Mouse (Mus musculus): ENCODE data around the gene Zim1. TPM values are rescaled to one million over a fixed set of nuclear protein-coding genes. Genes with fewer than 3 reads are reported as not detected.

The Zim1 gene
- 1.8 and 2.0 TPM in 2 replicates for polyA plus RNA-seq (2012; rRNA removed)

DNA sequence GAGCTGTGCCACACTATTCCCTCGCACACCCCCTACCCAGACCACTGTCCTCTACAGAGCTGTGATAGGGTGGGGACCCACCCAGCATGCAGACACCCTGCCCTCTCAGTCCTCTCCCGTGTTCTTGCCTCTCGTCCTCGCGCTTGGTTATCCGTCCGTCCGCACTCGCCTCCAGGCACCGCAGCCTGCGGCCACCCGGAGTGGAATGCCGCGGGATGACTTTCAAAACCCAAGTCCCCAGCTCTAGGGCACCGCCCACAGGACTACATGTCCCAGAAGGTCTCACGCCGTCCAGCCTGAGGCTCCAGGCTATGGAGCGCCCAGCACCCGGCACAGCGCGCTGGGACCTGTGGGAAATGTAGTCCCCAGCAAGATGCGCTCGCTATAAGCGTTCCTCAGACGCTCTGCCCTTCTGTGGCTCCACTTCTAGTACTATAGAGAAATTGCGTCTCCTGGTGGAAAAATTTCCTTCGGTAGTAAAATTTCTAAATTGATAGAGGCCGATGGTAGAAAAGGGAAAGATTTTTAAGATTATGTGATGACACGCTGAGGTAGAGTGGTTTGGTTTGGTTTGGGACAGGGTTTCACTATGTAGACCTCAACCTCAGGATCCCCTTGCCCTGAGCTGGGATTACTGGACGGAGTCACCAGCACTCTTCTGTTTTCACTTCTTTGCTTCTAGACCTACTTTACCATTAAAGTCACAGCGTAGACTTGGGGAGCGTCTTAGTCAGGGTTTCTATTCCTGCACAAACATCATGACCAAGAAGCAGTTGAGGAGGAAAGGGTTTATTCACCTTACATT is at the start of gene Zim1:
Gene Zim1 (minus strand): TSS at position 210 of the 805 bp plus-strand sequence.
- TF ChIP-seq CTCF (IDR thresholded peaks at IDR 0.05; ENCODE audit: extremely low read depth, insufficient read depth, low read length) = peak; percentile 10; the same call in 1 of the 2 replicates
- no peak for TF ChIP-seq POLR2A (IDR thresholded peaks at IDR 0.05; ENCODE audit: extremely low read depth, insufficient read depth, low read length)
- H3K4me3 ChIP-seq (ENCODE audit: insufficient read depth, low read length) = peak within 1 kb of the TSS; percentile 53
- H3K4me1 ChIP-seq (ENCODE audit: control insufficient read depth, insufficient read depth, low read length) = no peaks in the 10 kb centered on the region
- no peak within 1 kb of the TSS for H3K27ac ChIP-seq (ENCODE audit: insufficient read depth, low read length)

- no peak for TF ChIP-seq CTCF (IDR thresholded peaks at IDR 0.05; ENCODE audit: extremely low read depth, insufficient read depth, low read length)
- no peak for TF ChIP-seq POLR2A (IDR thresholded peaks at IDR 0.05; ENCODE audit: extremely low read depth, insufficient read depth, low read length)
- no peaks in the 10 kb centered on the region for H3K4me1 ChIP-seq (ENCODE audit: control insufficient read depth, insufficient read depth, low read length)
- no peak overlapping the region for H3K4me3 ChIP-seq (ENCODE audit: insufficient read depth, low read length)
Observed at GRCm38 (mm10) chr7:6744281-6744904, 48.1 kb upstream of the Zim1 start.

GRCm38 (mm10) chr7:6736060-6736459 is 39.8 kb upstream of the Zim1 start:
- Histone ChIP-seq H3K27ac (ENCODE audit: insufficient read depth, low read length) (no peak overlapping the region), H3K4me1 (ENCODE audit: control insufficient read depth, insufficient read depth, low read length) (no peaks in the 10 kb centered on the region), H3K4me3 (ENCODE audit: insufficient read depth, low read length) (no peak overlapping the region)
- no peak for TF ChIP-seq POLR2A (IDR thresholded peaks at IDR 0.05; ENCODE audit: extremely low read depth, insufficient read depth, low read length)
- no peak for TF ChIP-seq CTCF (IDR thresholded peaks at IDR 0.05; ENCODE audit: extremely low read depth, insufficient read depth, low read length)

More at GRCm38 (mm10) chr7:6744281-6744904, 48.1 kb upstream of the Zim1 start:
- no peak overlapping the region for H3K27ac ChIP-seq (ENCODE audit: insufficient read depth, low read length)

- Histone ChIP-seq H3K4me1 (ENCODE audit: control insufficient read depth, insufficient read depth, low read length) (no peaks in the 10 kb centered on the region), H3K27ac (ENCODE audit: insufficient read depth, low read length) (no peak overlapping the region), H3K4me3 (ENCODE audit: insufficient read depth, low read length) (peak overlapping the region; percentile 25)
- no peak for TF ChIP-seq POLR2A (IDR thresholded peaks at IDR 0.05; ENCODE audit: extremely low read depth, insufficient read depth, low read length)
- no peak for TF ChIP-seq CTCF (IDR thresholded peaks at IDR 0.05; ENCODE audit: extremely low read depth, insufficient read depth, low read length)
Observed at GRCm38 (mm10) chr7:6731930-6732329, 35.7 kb upstream of the Zim1 start.

DNA sequence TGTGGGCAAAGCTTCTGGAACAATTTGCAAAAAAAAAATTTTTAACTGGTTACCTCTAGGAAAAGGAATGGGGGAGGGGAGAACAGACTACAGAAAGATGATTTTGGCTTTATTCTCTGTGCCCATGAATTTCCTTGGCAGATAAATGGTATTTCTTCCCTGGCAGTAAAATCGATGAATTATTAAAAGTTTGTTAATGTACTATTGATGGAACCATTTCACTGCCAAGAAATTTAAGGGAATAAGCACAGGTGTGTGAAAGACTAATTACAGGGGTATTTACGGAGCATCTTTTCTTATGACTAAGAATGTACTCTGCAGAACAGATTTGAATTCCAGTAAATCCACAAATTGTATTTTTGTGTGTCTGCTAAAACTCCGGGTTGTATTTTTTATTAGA is 35.1 kb upstream of the Zim1 start:
- no peaks in the 10 kb centered on the region for H3K4me1 ChIP-seq (ENCODE audit: control insufficient read depth, insufficient read depth, low read length)
- no peak overlapping the region; the same call in 1 of the 2 replicates for H3K4me3 ChIP-seq (ENCODE audit: insufficient read depth, low read length)
- TF ChIP-seq POLR2A (IDR thresholded peaks at IDR 0.05; ENCODE audit: extremely low read depth, insufficient read depth, low read length) (no peak), CTCF (IDR thresholded peaks at IDR 0.05; ENCODE audit: extremely low read depth, insufficient read depth, low read length) (no peak)
- no peak overlapping the region for H3K27ac ChIP-seq (ENCODE audit: insufficient read depth, low read length)

DNA sequence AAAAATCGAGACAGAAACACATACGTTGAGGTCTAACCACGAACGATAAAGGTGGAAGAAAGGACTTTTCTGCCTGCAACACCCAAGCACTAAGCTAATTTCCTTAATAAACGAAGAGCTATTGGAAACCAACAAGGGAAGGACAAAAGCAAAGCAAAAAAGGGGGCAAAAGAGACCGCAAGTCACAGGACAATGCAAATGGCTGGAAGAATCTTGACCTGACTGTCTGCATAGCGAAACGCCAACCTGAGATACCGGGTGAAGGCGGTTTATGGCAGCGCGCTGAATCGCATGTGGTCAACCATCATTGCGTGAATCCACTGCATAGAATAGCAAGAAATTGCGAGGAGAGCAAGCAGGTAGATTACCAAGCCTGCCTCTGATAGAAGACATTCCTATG is 34.6 kb upstream of the Zim1 start:
- no peak for TF ChIP-seq CTCF (IDR thresholded peaks at IDR 0.05; ENCODE audit: extremely low read depth, insufficient read depth, low read length)
- TF ChIP-seq POLR2A (IDR thresholded peaks at IDR 0.05; ENCODE audit: extremely low read depth, insufficient read depth, low read length) = no peak
- peak overlapping the region; percentile 61 for H3K4me3 ChIP-seq (ENCODE audit: insufficient read depth, low read length)
- peak overlapping the region; percentile 39; the same call in 1 of the 2 replicates for H3K27ac ChIP-seq (ENCODE audit: insufficient read depth, low read length)
- no peaks in the 10 kb centered on the region for H3K4me1 ChIP-seq (ENCODE audit: control insufficient read depth, insufficient read depth, low read length)

DNA sequence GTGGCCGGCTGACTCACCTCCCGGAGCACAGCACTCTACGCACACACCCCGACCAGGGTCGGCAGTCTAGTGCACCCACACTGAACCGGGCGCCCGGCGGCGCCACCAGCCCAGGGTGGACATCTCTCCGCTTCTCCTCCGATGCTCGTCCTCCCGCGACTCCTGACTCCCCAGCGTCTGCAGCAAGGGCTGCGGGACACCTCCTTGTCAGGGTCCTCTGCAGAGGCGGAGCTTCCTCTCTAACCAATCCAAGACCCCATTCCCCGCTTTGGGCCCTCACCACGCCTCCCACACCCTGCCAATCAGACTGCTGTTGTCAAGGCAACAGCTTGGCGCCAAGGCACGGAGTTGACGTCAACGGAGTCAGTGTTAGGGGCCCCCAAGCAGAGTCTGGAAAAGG is 34.0 kb upstream of the Zim1 start, which contains the start of the genes Peg3 and Usp29:
Gene Peg3 (minus strand): TSS at position 191 of the 400 bp plus-strand sequence.
Gene Usp29 (plus strand): TSS at position 338 of the 400 bp plus-strand sequence.
- peak within 1 kb of the TSS; percentile 61 for H3K4me3 ChIP-seq (ENCODE audit: insufficient read depth, low read length)
- no peaks in the 10 kb centered on the region for H3K4me1 ChIP-seq (ENCODE audit: control insufficient read depth, insufficient read depth, low read length)
- TF ChIP-seq CTCF (IDR thresholded peaks at IDR 0.05; ENCODE audit: extremely low read depth, insufficient read depth, low read length) (no peak), POLR2A (IDR thresholded peaks at IDR 0.05; ENCODE audit: extremely low read depth, insufficient read depth, low read length) (peak; percentile 96)
- peak within 1 kb of the TSS; percentile 90 for H3K27ac ChIP-seq (ENCODE audit: insufficient read depth, low read length)

GRCm38 (mm10) chr7:6729061-6729817 is 33.0 kb upstream of the Zim1 start:
- no peaks in the 10 kb centered on the region for H3K4me1 ChIP-seq (ENCODE audit: control insufficient read depth, insufficient read depth, low read length)
- peak overlapping the region; percentile 90 for H3K27ac ChIP-seq (ENCODE audit: insufficient read depth, low read length)
- no peak for TF ChIP-seq CTCF (IDR thresholded peaks at IDR 0.05; ENCODE audit: extremely low read depth, insufficient read depth, low read length)
- no peak; the same call in 1 of the 2 replicates for TF ChIP-seq POLR2A (IDR thresholded peaks at IDR 0.05; ENCODE audit: extremely low read depth, insufficient read depth, low read length)
- H3K4me3 ChIP-seq (ENCODE audit: insufficient read depth, low read length) = peak overlapping the region; percentile 61
